Mouse (Mus musculus): ENCODE data around the gene Slc22a3. TPM values are rescaled to one million over a fixed set of nuclear protein-coding genes. Genes with fewer than 3 reads are reported as not detected.

The Slc22a3 gene
- total RNA-seq, 2 experiments from 2014 or later, result 2.0 to 2.1 TPM

GRCm38 (mm10) chr17:12381579-12381978, 125.9 kb downstream of the Slc22a3 start:
- intact Hi-C loops (cut with DNase I), result no loop called here

GRCm38 (mm10) chr17:12380287-12380686, 127.2 kb downstream of the Slc22a3 start:
- TF ChIP-seq CTCF (IDR thresholded peaks at IDR 0.05), result no peak
- no peak overlapping the region for H3K4me3 ChIP-seq
- intact Hi-C loops (cut with DNase I), result no loop called here
- no peak for DNase-seq
- H3K27ac ChIP-seq, result no peak overlapping the region

More at GRCm38 (mm10) chr17:12381579-12381978, 125.9 kb downstream of the Slc22a3 start:
- no peak overlapping the region for H3K4me3 ChIP-seq
- no peak for DNase-seq
- no peak for TF ChIP-seq CTCF (IDR thresholded peaks at IDR 0.05)
- no peak overlapping the region for H3K27ac ChIP-seq

- DNase-seq, result no peak
- Histone ChIP-seq H3K4me3 (no peak within 1 kb of the TSS), H3K27ac (no peak within 1 kb of the TSS)
- intact Hi-C loops (cut with DNase I), result no loop called here
- no peak for TF ChIP-seq CTCF (IDR thresholded peaks at IDR 0.05)
Measured at GRCm38 (mm10) chr17:12377981-12378705, 129.4 kb downstream of the Slc22a3 start, which contains the start of gene Plg. TSS of gene Plg (plus strand) at chr17:12378608.

- no peak for TF ChIP-seq CTCF (IDR thresholded peaks at IDR 0.05)
- no peak overlapping the region for H3K27ac ChIP-seq
- H3K4me3 ChIP-seq, result no peak overlapping the region
- DNase-seq, result no peak
- intact Hi-C loops (cut with DNase I), result loop anchor here (2.0 kb wide), 1 partner anchor 337 kb away; no protein-coding TSS in a partner anchor
Measured at GRCm38 (mm10) chr17:12373601-12374144, 133.8 kb downstream of the Slc22a3 start.

- peak; percentile 77 for DNase-seq
- peak; percentile 97 for TF ChIP-seq CTCF (IDR thresholded peaks at IDR 0.05)
- intact Hi-C loops (cut with DNase I), result loop anchor here (2.0 kb wide), 1 partner anchor 335 kb away; no protein-coding TSS in a partner anchor
- H3K4me3 ChIP-seq, result peak overlapping the region; percentile 59
- peak overlapping the region; percentile 28; the same call in 1 of the 2 replicates for H3K27ac ChIP-seq
Measured at GRCm38 (mm10) chr17:12372021-12372420, 135.5 kb downstream of the Slc22a3 start.

GRCm38 (mm10) chr17:12371310-12371925, 136.1 kb downstream of the Slc22a3 start:
- intact Hi-C loops (cut with DNase I), result loop anchor here (1.0 kb wide), 1 partner anchor 105 kb away; no protein-coding TSS in a partner anchor
- Histone ChIP-seq H3K4me3 (peak overlapping the region; percentile 59), H3K27ac (peak overlapping the region; percentile 28; the same call in 1 of the 2 replicates)
- no peak for DNase-seq
- peak; percentile 66 for TF ChIP-seq CTCF (IDR thresholded peaks at IDR 0.05)

- intact Hi-C loops (cut with DNase I), result no loop called here
- H3K27ac ChIP-seq, result no peak overlapping the region
- H3K4me3 ChIP-seq, result no peak overlapping the region
Measured at GRCm38 (mm10) chr17:12370289-12370688, 137.2 kb downstream of the Slc22a3 start.

GRCm38 (mm10) chr17:12369393-12369792, 138.1 kb downstream of the Slc22a3 start:
- intact Hi-C loops (cut with DNase I), result loop anchor here (5.0 kb wide), 1 partner anchor 52 kb away; the partner anchor contains the start of gene Map3k4
- no peak overlapping the region for H3K27ac ChIP-seq
- no peak for TF ChIP-seq CTCF (IDR thresholded peaks at IDR 0.05)

More at GRCm38 (mm10) chr17:12370289-12370688, 137.2 kb downstream of the Slc22a3 start:
- TF ChIP-seq CTCF (IDR thresholded peaks at IDR 0.05), result no peak
- DNase-seq, result no peak

More at GRCm38 (mm10) chr17:12369393-12369792, 138.1 kb downstream of the Slc22a3 start:
- no peak for DNase-seq
- no peak overlapping the region for H3K4me3 ChIP-seq

Other genes with a start within 250 kb of the Slc22a3 start
- 10 to 100 TPM; 29.5 to 36.6 TPM for gene Map3k4, start 188.9 kb downstream of the Slc22a3 start, total RNA-seq (2021)
- gene Plg, start 129.1 kb downstream of the Slc22a3 start, total RNA-seq (2021), result not detected
- not detected for gene Slc22a2, start 76.4 kb upstream of the Slc22a3 start, total RNA-seq (2021)
- under 1 TPM in 1 of 2 experiments, not detected in 1; 0.42 TPM for gene Slc22a1, start 168.1 kb upstream of the Slc22a3 start, total RNA-seq (2021)

All from gastrocnemius, adult 2 months (tissue).